Mouse (Mus musculus): ENCODE data around the gene Camk2g. TPM values are rescaled to one million over a fixed set of nuclear protein-coding genes. Genes with fewer than 3 reads are reported as not detected.

Camk2g gene
- polyA plus RNA-seq (2015; fragmentation: Nextera tagmentation; extraction: Ambion mirVana), result 54.3 and 56.3 TPM in 2 replicates

DNA sequence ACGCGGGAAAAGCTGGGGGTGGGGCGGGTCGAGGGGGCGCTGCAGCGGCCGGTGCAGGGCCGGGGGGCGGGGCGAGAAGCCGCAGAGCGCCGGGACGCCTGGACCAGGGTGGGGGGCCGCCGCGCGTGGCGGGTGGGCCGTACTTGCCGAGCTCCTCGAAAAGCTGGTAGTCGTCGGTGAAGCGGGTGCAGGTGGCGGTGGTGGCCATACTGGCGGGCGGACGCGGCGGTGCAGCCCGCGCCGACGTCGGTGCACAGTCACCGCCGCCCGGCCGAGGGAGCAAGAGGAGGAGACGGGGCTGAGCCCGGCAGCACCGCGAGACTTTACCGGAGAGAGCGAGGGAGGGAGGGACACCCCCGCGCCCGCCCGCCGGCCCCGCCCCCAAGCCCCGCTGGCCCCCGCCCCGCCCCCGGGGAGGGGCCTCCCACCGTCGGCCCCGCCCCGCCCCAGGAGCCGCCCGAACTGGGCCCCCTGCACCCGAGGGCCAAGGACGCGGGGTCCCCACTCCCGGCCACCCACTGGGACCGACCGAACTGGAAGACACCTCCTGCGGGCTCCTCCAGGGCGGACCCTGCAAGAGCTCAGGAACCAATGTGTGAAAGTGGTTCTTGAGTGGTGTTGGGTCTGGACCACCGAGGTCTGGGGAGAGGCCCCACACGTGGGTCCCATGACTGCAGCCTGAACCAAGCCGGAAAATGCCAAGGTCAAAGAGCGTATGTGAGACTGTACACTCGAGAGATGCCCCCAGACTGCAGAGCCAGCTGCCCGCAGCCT lies at the start of gene Camk2g:
Gene Camk2g (minus strand): TSS at position 331 of the 774 bp plus-strand sequence.
- under 1% methylated on average over 59 of the region's 76 CpGs for WGBS
- H3K4me3 ChIP-seq (replicated peaks), result peak within 1 kb of the TSS; percentile 87
- peaks cover 26% of the 10 kb centered on the region for H3K36me3 ChIP-seq
- H3K4me1 ChIP-seq, result peaks cover 41% of the 10 kb centered on the region
- peak within 1 kb of the TSS; percentile 79 for H3K27ac ChIP-seq (replicated peaks)
- H3K4me2 ChIP-seq (replicated peaks), result peak within 1 kb of the TSS; percentile 89
- ATAC-seq (ENCODE audit: insufficient number of reproducible peaks, low FRiP score, low TSS enrichment, low read depth), result peak; percentile 90
- no peaks in the 10 kb centered on the region for H3K9me3 ChIP-seq (replicated peaks)
- peak within 1 kb of the TSS; percentile 64 for H3K9ac ChIP-seq
- no peaks in the 10 kb centered on the region for H3K27me3 ChIP-seq

DNA sequence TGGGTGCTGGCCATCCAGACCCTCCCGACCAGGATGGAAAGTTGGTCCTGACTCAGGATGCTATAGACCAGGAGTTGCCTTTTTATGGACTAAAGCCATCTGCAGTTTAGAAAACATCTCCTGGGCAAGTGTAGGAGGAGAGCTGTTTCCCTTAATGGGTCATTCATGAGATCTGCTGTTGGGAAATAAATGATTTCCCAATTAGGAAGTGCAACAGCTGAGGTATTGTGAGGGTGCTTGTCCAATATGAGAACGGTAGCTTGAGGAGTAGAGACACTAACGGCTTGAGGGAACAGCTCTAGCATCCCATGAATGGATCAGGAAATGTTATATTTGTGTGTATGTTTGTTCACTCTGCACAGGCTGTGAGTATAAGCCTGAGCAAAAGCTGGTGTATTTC lies 48.7 kb upstream of the Camk2g start:
- Histone ChIP-seq H3K9me3 (replicated peaks) (no peaks in the 10 kb centered on the region), H3K4me3 (replicated peaks) (no peak overlapping the region), H3K4me1 (peaks cover 10% of the 10 kb centered on the region; the same call in 1 of the 2 replicates), H3K36me3 (no peaks in the 10 kb centered on the region), H3K27me3 (no peaks in the 10 kb centered on the region), H3K4me2 (replicated peaks) (no peak overlapping the region), H3K27ac (replicated peaks) (no peak overlapping the region), H3K9ac (no peak overlapping the region)
- WGBS, result 72% methylated on average over 3 of the region's 3 CpGs
- ATAC-seq (ENCODE audit: insufficient number of reproducible peaks, low FRiP score, low TSS enrichment, low read depth), result no peak

DNA sequence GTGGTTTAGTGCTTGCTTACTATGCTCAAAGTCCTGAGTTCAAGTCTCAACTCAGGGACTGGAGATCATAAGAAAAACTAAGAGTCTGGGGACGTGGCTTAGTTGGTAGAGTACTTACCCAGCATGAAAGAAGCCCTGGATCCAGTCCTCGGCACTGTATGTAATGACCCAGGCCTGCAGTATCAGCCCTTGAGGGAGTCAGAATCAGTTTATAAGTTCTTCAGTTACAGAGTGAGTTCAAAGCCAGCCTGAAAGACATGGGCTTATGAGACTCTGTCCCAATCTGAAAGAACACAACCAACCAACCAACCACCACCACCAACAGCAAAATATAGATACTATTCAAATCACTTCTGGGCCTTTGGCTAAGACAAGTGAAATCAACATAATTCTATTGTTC lies 47.6 kb upstream of the Camk2g start:
- H3K9me3 ChIP-seq (replicated peaks), result no peaks in the 10 kb centered on the region
- no peak overlapping the region for H3K9ac ChIP-seq
- H3K27me3 ChIP-seq, result no peaks in the 10 kb centered on the region
- H3K27ac ChIP-seq (replicated peaks), result no peak overlapping the region
- 90% methylated on average over 2 of the region's 2 CpGs for WGBS
- no peak overlapping the region for H3K4me3 ChIP-seq (replicated peaks)
- ATAC-seq (ENCODE audit: insufficient number of reproducible peaks, low FRiP score, low TSS enrichment, low read depth), result no peak
- H3K36me3 ChIP-seq, result no peaks in the 10 kb centered on the region
- no peak overlapping the region for H3K4me2 ChIP-seq (replicated peaks)
- peaks cover 17% of the 10 kb centered on the region for H3K4me1 ChIP-seq

DNA sequence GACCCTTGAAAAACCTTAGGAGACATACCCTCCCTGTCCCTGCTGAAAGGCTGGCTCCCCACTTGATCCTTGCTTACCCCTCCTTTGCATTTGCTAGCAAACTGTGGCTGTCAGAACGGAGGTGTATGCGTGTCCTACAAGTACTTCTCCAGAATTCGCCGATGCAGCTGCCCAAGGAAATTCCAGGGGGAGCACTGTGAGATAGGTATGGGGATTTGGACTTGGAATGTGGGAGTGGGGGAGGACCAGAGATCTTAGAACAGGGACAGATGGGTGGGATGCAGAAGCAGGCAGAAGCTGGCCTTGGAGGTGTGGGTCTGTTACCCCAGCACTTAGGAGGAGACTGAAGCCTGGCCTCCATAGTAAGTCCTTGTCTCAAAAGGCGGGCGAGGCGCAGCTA lies 43.8 kb upstream of the Camk2g start:
- H3K27me3 ChIP-seq, result no peaks in the 10 kb centered on the region
- peak overlapping the region; percentile 17 for H3K4me2 ChIP-seq (replicated peaks)
- H3K9ac ChIP-seq, result no peak overlapping the region
- H3K9me3 ChIP-seq (replicated peaks), result no peaks in the 10 kb centered on the region
- H3K4me3 ChIP-seq (replicated peaks), result peak overlapping the region; percentile 49
- peaks cover 12% of the 10 kb centered on the region for H3K4me1 ChIP-seq
- no peak for ATAC-seq (ENCODE audit: insufficient number of reproducible peaks, low FRiP score, low TSS enrichment, low read depth)
- WGBS, result 66% methylated on average over 7 of the region's 7 CpGs
- no peak overlapping the region for H3K27ac ChIP-seq (replicated peaks)
- no peaks in the 10 kb centered on the region for H3K36me3 ChIP-seq

DNA sequence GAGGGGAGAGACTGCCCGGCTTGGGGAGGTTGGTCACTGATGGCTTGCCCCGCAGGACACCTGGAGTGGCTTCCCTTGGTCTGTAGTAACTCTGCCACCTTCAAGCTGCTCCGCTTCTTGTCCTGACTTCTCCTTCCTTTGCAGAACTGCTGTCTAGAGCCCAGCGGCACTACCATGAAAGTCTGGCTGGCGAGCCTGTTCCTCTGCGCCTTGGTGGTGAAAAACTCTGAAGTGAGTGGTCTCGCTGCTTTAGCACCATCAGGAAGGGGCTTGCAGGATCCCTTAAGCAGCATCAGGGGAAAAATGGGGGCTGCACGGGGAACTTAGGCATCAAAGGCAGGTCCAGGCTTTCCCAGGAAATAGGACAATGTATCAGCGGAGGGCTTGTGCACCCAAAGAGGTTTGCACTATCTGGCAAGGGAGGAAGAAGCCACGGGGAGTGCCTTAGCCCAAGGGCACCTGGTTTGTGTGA lies 43.1 kb upstream of the Camk2g start:
- H3K4me1 ChIP-seq, result peaks cover 12% of the 10 kb centered on the region

DNA sequence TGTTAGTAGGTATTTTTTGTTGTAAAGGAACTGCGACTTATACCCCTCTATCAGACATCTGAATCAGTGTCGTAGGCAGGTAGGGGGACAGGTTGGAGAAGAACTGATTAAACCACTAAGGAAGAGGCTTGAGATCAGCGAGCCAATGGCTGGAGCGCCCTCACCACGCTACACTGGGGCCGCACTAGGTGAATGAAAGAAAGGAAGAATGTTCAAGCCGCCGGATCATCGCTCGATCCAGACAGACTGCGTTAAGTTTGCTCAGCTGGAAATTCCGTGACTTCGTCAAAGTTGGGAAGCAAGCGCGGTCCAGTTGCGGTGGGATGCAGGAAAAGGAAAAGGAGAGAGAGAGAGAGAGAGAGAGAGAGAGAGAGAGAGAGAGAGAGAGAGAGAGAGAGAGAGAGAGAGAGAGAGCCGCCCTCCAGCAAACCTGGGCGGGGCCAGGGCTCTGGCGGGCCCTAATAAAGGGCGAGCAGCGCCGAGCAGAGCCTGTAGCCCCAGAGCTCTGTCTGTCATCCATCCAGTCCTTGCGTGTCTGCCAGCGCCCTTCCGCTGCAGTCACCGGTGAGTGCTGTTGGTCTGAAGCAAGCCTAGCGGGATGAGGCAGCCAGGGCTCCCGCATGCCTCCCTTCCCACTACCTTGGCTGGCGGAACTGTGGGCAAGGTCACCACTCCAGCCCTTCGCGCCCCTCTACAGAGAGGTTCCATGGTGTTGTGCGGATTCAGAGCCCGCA lies 42.5 kb upstream of the Camk2g start, which contains the start of gene Plau:
Gene Plau (plus strand): TSS at position 490 of the 734 bp plus-strand sequence.
- H3K4me2 ChIP-seq (replicated peaks), result peak within 1 kb of the TSS; percentile 89
- H3K36me3 ChIP-seq, result no peaks in the 10 kb centered on the region
- H3K27me3 ChIP-seq, result no peaks in the 10 kb centered on the region
- H3K9me3 ChIP-seq (replicated peaks), result no peaks in the 10 kb centered on the region
- peak within 1 kb of the TSS; percentile 35; the same call in 1 of the 2 replicates for H3K27ac ChIP-seq (replicated peaks)
- H3K4me3 ChIP-seq (replicated peaks), result peak within 1 kb of the TSS; percentile 49
- under 1% methylated on average over 28 of the region's 33 CpGs for WGBS
- peak within 1 kb of the TSS; percentile 42 for H3K9ac ChIP-seq
- ATAC-seq (ENCODE audit: insufficient number of reproducible peaks, low FRiP score, low TSS enrichment, low read depth), result peak; percentile 87
- H3K4me1 ChIP-seq, result peaks cover 12% of the 10 kb centered on the region

More for the DNA sequence above, 43.1 kb upstream of the Camk2g start:
- H3K27ac ChIP-seq (replicated peaks), result peak overlapping the region; percentile 35; the same call in 1 of the 2 replicates
- H3K9me3 ChIP-seq (replicated peaks), result no peaks in the 10 kb centered on the region
- H3K4me2 ChIP-seq (replicated peaks), result peak overlapping the region; percentile 89
- H3K9ac ChIP-seq, result peak overlapping the region; percentile 42
- no peak; the same call in 1 of the 2 replicates for ATAC-seq (ENCODE audit: insufficient number of reproducible peaks, low FRiP score, low TSS enrichment, low read depth)
- no peaks in the 10 kb centered on the region for H3K36me3 ChIP-seq
- H3K27me3 ChIP-seq, result no peaks in the 10 kb centered on the region
- peak overlapping the region; percentile 49 for H3K4me3 ChIP-seq (replicated peaks)
- WGBS, result 5% methylated on average over 10 of the region's 10 CpGs

DNA sequence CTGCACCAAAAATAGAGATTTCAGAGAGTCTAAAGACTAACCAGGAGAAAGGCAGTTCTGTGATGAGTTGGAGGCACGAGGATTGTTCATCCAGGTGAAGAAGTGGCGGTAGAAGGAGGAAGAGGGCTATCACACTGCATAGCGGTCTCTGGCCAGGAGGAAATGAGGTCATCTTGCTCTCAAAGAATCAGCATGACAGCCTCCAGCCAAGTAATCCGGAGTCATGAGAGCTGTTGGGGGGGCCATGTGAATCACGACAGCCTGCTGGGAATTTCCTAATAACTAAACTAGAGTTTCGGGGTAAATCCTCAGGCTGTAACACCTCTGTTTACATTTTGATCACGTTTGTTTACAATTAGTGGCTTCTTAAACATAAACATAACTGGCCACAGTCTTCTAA lies 40.2 kb upstream of the Camk2g start:
- no peak overlapping the region for H3K4me2 ChIP-seq (replicated peaks)
- no peak overlapping the region for H3K9ac ChIP-seq
- H3K36me3 ChIP-seq, result no peaks in the 10 kb centered on the region
- WGBS, result 58% methylated on average over 7 of the region's 7 CpGs
- H3K27me3 ChIP-seq, result no peaks in the 10 kb centered on the region
- ATAC-seq (ENCODE audit: insufficient number of reproducible peaks, low FRiP score, low TSS enrichment, low read depth), result no peak
- no peaks in the 10 kb centered on the region for H3K9me3 ChIP-seq (replicated peaks)
- no peak overlapping the region for H3K4me3 ChIP-seq (replicated peaks)
- peaks cover 14% of the 10 kb centered on the region for H3K4me1 ChIP-seq
- no peak overlapping the region for H3K27ac ChIP-seq (replicated peaks)

DNA sequence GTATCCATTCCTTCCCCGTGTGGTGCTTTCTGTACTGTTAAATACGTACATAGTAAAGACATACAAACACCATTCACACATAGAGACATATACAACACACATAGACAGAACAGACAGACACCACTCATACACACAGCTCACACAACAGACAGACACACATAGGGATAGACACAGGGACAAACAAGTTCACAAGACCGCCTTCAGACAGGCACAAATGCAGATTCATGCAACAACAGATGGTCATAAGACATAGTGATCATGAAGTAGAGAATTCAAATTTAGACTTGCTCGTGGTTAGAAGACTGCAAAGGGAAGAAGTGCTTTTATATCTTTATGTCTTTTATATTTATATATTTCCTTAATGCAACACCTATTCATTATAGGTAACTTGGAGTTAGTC lies 39.6 kb upstream of the Camk2g start:
- no peak for ATAC-seq (ENCODE audit: insufficient number of reproducible peaks, low FRiP score, low TSS enrichment, low read depth)

DNA sequence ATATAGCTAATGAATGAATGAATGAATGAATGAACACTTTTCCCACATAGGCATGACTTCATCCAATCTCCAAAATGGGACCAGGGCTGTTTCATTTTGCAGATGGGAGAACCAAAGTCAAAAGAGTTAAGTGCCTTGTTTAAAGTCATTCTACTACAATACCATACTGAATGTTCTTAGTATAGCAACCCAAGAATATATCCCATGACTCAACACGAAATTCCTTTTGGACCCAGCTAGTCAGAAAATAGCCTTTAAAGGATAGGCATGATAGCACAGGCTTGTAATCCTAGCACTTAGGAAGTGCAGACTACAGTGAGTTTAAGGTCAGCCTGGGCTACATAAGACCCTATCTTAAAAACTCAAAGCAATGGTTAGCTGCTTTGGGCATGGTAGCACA lies 38.0 kb upstream of the Camk2g start:
- no peak overlapping the region for H3K9ac ChIP-seq
- H3K4me1 ChIP-seq, result peaks cover 11% of the 10 kb centered on the region
- no peak for ATAC-seq (ENCODE audit: insufficient number of reproducible peaks, low FRiP score, low TSS enrichment, low read depth)
- H3K4me2 ChIP-seq (replicated peaks), result no peak overlapping the region
- 73% methylated on average over 1 of the region's 1 CpGs for whole genome bisulfite sequencing
- no peaks in the 10 kb centered on the region for H3K27me3 ChIP-seq
- H3K36me3 ChIP-seq, result no peaks in the 10 kb centered on the region
- no peaks in the 10 kb centered on the region for H3K9me3 ChIP-seq (replicated peaks)
- no peak overlapping the region for H3K4me3 ChIP-seq (replicated peaks)
- H3K27ac ChIP-seq (replicated peaks), result no peak overlapping the region

More for the DNA sequence above, 39.6 kb upstream of the Camk2g start:
- no peaks in the 10 kb centered on the region for H3K9me3 ChIP-seq (replicated peaks)
- H3K4me1 ChIP-seq, result peaks cover 14% of the 10 kb centered on the region
- no peak overlapping the region for H3K4me3 ChIP-seq (replicated peaks)
- no peaks in the 10 kb centered on the region for H3K36me3 ChIP-seq
- no peaks in the 10 kb centered on the region for H3K27me3 ChIP-seq
- no peak overlapping the region for H3K27ac ChIP-seq (replicated peaks)
- no peak overlapping the region for H3K4me2 ChIP-seq (replicated peaks)
- 85% methylated on average over 4 of the region's 4 CpGs for WGBS
- no peak overlapping the region for H3K9ac ChIP-seq

DNA sequence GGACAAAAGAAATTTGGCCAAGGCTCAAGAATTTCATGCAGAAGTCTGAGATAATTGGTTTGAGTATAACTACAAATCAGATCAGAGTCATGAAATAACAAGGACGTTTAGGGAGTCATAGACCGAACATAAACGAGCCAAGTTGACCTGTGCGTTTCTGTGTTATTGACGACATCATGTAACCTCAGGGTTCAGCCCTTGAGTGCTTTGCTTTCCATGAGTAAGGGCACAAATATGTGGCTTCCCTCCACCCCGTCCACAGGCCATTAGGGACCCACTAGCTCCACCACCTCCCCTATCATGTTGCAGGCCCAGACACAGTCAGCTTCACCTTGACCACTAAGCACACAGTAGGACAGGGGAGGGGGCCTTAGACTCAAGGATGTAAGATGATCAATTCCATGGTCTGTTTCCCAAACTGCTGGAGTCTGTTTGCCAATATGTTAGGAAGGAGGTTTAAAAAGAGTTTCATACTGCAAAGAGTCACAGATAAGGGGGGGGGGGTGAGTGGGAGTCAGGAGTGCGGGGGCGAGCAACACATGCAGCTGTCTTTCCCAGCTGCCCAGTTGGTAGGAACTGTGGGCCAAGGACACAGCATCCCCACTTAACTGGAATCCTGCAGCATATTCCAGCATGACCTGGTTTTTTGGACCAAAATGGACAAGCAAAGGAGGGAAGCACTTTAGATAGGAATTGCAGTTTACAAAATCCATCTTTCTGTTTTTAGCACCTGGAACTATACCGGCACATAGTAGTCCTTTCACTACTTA lies 37.4 kb upstream of the Camk2g start:
- H3K27ac ChIP-seq (replicated peaks), result no peak overlapping the region
- H3K4me1 ChIP-seq, result peaks cover 7% of the 10 kb centered on the region; the same call in 1 of the 2 replicates
- no peaks in the 10 kb centered on the region for H3K27me3 ChIP-seq
- no peak overlapping the region for H3K4me3 ChIP-seq (replicated peaks)
- no peaks in the 10 kb centered on the region for H3K9me3 ChIP-seq (replicated peaks)
- no peak overlapping the region for H3K9ac ChIP-seq
- ATAC-seq (ENCODE audit: insufficient number of reproducible peaks, low FRiP score, low TSS enrichment, low read depth), result no peak
- WGBS, result 59% methylated on average over 9 of the region's 9 CpGs
- H3K36me3 ChIP-seq, result no peaks in the 10 kb centered on the region
- H3K4me2 ChIP-seq (replicated peaks), result no peak overlapping the region
